Mouse (Mus musculus): ENCODE data around the gene Cyp46a1.
A peak's percentile ranks its signal among the peaks of the same experiment; 100 is the strongest.

The Cyp46a1 gene

DNA sequence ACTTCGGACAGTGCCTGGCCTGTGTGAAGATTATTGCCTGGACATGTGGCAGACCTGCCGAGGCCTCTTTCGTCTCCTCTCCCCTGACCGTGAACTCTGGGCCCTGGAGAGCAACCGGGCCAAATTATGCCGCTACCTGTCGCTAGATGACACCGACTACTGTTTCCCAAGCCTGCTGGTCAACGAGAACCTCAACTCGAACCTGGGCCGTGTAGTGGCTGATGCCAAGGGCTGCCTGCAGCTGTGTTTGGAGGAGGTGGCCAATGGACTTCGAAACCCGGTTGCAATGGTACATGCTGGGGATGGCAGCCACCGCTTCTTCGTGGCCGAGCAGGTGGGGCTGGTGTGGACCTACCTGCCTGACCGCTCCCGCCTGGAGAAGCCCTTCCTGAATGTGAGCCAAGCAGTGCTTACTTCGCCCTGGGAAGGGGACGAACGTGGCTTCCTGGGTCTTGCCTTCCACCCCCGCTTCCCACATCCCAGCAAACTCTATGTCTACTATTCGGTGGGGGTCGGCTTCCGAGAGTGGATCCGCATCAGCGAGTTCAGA, 22.4 kb upstream of the Cyp46a1 start:
- no peak for DNase-seq (ENCODE audit: low spot score in 2 of 2)

DNA sequence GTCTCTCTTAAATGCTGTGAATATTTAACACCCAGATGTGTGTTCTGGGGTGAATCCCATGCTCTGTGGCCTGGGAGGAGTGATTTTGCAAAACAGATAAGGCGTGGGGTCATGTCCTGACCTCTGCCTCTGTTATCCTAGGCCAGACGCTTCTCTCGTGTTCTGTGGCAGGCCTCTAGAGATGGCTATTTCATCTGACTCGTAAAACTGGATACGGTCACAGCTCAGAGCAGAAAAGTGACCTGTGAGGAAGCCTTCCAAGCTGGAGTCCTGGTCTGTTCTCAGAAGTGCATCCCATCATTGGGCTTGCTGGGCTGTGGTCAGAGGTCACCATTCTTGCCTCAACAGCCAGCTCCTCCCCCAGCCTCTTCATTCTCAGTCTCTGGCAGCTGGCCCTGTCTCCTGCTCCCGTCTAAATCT, 21.7 kb upstream of the Cyp46a1 start:
- no peak for DNase-seq (ENCODE audit: low spot score in 2 of 2)

DNA sequence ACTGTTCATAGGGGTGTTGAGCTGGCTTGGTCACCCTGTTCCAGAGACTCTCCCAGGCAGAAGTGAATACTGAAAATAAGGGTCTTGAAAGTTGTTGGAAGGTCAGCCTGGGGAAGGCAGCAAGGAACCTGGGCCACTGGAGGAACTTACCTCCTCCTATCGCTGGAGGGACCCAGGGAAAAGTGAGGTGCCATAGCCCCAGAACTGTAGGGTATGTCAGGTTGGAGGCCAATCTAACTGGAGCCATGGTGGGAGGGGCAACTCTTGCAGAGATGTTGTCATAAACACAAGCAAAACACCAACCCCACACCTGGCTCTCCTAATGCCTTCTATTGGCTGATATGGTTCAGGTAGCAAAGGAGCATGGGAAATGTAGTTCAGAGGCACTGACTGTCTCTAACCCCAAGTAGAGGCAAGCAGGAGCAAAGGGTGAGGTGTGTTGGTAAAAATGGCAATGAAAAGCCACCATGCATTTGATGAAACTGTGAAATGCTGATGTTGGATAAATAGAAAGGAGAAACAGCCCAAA, 20.9 kb upstream of the Cyp46a1 start:
- no peak for DNase-seq (ENCODE audit: low spot score in 2 of 2)

DNA sequence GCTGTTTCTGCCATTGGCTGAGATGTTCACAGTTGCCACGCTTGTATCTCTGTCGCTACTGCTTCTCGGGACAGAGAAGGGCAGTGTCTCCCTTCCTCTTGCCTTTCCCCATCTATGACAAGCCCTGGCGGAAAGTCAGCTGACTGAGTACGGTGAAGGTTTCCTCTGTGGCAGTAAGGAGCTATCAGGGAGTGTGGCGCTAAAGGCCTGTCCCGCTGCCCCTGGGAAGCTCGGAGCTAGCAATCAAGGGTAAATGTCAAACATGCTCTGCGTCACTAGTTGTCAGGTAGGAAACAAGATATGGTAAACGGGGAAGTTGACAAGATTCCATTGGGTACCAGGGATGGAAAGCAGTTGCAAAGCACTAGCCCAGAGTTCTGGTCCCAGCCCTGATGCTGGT, 18.4 kb upstream of the Cyp46a1 start:
- no peak for DNase-seq (ENCODE audit: low spot score in 2 of 2)

DNA sequence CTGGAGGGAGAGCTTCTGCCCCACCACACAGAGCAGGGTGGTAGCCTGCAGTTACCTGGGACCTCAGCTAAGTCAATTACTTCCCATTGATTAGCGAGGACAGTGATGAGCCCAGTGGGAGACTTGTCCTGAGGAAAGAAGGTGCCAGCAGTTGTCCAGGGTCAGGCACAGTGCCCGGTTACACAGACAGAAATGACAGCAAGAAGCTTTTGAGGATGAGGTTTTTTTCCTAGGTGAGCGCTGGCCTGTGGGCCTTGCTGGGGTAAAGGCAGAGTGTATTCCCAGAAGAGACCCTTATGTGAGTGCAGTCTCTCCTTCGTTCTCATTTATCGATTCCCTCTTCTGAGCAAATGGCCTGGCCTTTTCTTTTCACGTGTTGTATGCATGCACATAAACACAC, 17.5 kb upstream of the Cyp46a1 start:
- DNase-seq (ENCODE audit: low spot score in 2 of 2), result no peak

DNA sequence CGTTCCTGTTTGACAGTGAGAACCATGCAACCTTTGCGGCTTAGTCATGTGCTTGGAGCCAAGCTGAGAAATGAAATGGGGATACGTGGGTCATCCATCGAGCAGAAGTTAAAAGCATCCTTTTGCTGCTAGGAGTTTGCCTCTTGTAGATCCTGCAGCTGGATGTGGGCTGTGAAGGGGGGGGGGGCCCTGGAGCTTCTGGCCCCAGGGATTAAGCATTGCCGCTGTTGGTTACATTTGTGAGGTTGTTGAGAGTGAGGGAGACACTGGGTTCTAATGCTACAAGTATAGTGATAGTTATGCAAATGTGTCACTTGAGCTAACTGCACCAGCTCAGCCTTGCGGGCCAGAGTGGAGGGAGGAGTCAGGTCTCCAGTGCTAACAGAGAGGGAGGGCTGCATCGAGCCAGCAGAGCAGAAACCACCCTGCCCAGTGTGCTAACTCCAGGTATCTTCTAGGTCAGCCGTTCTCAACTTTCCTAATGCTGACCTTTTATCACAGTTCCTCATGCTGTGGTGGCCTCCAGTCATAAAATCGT, 16.9 kb upstream of the Cyp46a1 start:
- DNase-seq (ENCODE audit: low spot score in 2 of 2), result no peak

DNA sequence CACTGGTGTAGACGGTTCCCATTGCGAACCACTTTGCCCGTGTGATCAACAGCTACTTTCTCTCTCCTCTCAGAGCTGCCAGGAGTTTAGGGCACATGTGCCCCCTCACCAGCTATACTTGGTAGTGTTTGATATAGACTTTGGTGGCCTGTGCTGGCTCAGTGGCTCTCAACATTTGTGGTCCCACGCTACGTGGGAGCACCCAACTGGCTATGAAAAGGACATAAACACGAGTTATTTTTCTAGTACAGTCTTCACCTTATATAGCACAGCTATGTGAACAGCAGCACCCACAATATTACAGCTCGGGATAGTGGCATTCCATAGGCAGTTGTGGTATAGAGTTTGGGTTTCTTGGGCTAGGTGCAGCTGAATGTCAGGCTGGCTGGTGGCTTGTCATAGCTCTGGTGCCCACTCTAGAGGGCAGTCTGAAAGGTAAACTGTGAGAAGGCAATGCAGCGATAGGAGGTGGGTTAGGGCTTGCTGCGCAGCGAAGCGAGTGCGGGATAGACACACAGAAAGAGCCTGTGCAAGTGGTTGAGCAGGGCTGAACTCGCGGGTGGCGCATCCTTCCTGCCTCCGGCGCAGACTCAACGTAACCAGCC, 16.3 kb upstream of the Cyp46a1 start:
- DNase-seq (ENCODE audit: low spot score in 2 of 2), result no peak

DNA sequence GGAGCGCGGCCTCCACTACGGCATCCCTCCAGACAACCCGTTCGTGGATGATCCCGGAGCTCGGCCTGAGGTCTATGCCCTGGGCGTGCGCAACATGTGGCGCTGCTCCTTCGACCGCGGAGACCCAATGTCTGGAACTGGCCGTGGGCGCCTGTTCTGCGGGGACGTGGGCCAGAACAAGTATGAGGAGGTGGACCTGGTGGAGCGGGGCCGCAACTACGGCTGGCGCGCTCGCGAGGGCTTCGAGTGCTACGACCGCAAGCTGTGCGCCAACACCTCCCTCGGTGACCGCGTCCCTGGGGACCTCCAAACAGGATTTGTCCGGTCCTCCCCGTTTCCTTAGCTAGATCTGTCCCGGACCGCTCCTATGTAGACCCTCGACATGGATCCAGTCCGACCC, 15.7 kb upstream of the Cyp46a1 start:
- DNase-seq (ENCODE audit: low spot score in 2 of 2), result no peak

DNA sequence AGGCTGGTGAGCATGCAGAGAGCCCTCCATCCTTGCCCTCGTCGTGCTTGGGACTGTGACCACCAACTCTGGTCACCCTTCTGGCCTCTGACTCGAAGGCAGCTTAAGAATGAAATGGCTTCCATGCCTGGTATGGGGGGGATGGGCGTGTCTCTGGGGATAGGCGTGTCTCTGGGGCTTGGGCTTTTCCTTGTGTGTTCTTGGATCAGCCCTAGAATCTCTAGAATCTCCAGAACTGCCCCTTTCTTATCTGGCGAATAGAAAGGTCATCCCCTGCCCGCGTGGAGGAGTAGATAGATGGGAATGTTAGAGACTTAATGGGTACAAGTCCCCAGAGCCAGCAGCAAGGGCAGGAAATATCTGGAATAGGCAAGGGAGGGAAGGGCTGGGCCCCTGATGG, 14.1 kb upstream of the Cyp46a1 start:
- no peak for DNase-seq (ENCODE audit: low spot score in 2 of 2)

DNA sequence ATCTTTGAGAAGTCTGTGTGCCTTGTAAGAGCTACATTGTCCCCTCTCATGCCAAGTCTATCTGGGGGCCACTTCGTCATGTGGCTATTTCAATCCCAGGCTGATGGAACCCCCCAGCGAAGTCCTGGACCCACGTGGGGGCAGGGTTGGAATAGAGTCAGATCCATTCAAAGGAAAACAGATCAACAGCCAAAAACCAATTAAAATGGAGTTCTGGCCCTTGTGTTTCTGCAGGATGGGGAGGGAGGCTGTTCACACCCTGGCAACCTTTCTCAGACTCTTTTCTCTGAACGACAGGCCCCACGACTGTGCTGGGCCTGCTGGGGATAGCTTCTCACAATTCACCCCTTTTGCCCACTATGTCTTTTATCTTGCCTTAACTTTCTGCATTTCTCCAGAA, 7.8 kb upstream of the Cyp46a1 start:
- no peak for DNase-seq (ENCODE audit: low spot score in 2 of 2)

DNA sequence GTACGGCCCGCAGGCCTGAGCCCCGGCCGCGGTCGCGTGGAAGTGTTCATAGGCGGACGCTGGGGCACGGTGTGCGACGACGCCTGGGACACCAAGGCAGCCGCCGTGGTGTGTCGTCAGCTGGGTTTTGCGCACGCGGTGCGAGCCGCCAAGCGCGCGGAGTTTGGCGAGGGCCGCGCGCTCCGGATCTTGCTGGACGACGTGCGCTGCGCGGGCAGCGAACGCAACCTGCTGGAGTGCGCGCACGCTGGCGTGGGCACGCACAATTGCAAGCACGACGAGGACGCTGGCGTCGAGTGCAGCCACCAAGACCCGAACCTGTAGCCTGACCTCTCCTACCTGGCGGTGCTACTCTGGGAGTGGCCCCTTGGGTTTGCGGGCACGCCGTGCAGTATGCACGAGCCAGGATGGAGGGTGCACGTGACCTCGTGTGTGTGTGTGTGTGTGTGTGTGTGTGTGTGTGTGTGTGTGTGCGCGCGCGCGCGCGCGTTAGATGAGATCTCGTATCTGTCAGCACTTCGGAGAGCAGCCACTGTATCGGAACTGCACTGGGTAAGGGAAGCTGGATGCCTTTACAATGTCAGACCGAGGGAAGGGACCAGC, 6.2 kb upstream of the Cyp46a1 start:
- no peak for DNase-seq (ENCODE audit: low spot score in 2 of 2)

DNA sequence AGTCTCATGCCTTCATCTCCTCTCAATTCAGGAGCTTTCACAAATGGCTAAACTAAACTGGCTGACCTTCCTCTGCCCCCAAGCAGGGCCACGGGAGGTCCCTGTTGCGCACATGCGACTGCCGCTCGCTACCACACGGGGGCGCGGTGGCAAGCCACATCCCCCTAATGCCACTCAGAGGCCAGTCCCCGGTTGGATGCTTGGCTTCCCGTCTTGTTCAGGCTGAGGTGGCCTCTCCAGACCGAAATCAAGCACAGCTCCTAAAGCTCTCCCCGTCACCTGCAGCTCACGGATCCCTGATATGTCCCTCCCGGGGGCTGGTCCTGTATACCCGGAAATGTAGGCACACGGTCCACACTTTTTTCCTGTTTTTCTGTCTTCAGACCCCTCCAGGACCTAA, 1.1 kb upstream of the Cyp46a1 start:
- peak; percentile 71 to 85 for DNase-seq (ENCODE audit: low spot score in 2 of 2)

DNA sequence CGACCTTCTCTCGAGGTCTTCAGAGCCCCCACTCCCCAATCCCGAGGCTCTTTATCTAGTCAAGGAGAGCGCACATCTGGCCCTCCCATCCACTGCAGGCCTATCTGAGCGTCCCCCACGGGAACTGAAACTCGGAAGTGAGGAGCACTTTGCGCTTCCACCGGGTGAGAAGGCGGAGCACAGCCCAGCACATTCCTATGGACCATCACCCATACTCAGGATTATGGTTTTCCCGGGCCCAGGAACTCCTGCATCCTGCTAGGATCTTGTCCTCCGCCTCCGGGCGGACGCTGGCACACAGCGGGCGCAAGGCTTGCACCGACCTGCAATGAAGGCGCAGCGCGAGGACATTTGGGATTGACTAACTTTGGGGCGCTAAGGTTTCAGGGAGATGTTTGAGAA, 699 bp upstream of the Cyp46a1 start:
- DNase-seq (ENCODE audit: low spot score in 2 of 2), result no peak

DNA sequence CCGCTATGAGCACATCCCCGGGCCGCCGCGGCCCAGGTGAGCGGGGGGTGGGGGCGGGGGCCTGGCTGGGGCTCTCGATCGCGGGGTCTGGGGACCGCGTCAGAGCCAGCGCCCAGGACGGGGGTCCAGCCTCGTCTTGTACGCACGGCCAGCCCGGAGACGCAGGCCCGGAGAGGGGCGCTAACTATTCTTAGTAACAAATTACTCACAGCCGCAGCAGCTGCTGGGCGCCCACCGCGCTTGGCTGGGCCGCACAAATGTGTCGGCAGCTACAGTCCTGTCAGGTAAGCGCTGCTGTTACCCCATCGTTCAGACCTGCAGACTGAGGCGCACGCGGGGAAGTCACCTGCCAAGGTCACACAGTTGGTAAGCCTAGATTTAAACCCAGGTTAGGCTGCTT, 348 bp downstream of the Cyp46a1 start:
- no peak for DNase-seq (ENCODE audit: low spot score in 2 of 2)

DNA sequence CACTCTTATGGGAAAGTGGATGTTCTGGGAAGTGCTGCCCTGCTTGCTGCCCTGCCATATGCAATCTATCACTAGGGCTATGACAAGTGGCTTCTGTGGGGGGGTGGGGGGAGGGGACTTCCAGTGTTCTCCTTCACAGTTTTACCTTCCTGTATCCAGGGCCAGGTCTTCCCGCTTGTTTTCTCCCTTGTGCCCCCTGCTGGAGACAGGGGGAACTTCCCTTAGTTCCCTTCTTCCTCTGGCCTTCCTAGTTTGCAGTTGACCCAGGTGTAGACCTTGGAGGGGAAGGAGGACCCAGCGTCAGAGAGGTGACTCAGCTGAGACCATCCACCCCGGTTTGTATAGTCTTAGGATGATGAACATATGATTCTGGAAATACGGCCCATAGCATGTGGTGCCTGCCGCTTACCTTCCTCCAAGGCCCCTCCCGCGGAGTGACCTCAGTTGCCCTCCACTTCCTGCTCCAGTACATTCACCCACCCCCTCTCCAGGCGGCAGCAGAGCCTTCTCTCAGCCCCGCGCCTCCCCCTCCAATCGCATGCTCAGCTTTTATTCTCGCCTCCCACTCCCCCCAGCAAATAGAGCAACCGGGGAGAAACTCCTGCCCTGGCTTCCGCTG, 4.5 kb downstream of the Cyp46a1 start:
- DNase-seq (ENCODE audit: low spot score in 2 of 2), result peak in 1 of 2 experiments; percentile 15

DNA sequence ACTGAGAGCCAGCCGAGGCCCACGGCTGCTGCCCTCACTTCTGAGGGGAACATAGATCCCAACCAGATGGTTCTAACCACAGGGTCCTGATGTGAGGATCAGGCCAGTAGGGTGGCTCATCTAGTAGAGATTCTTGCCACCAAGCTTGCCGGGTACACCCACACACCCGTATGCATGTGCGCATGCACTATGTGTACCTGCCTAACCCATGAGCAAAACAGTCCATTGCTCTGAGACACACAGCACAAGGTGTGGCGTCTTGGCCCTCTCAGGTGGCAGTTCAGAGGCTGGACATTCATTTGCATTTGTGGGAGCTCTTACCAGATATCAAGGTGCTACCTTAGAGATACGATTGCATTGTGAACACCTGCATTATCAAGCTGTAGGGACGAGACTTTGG, 14.0 kb downstream of the Cyp46a1 start:
- DNase-seq (ENCODE audit: low spot score in 2 of 2), result no peak

DNA sequence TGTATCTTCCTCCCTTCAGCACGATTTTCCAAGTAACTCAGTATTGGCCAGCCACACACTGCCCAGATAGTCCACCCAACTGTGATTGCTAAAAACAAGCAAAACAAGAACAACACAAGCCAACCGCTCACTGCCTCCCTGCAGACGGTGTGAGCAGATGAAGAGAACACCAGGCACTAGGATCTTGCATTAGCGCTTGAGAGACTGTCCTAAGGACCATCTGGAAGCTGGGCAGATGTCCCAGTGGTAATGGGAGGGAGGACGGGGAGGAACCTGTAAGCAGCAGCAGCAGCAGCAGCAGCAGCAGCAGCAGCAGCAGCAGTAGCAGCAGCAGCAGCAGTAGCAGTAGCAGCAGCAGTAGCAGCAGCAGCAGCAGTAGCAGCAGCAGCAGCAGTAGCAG, 14.8 kb downstream of the Cyp46a1 start:
- no peak for DNase-seq (ENCODE audit: low spot score in 2 of 2)

DNA sequence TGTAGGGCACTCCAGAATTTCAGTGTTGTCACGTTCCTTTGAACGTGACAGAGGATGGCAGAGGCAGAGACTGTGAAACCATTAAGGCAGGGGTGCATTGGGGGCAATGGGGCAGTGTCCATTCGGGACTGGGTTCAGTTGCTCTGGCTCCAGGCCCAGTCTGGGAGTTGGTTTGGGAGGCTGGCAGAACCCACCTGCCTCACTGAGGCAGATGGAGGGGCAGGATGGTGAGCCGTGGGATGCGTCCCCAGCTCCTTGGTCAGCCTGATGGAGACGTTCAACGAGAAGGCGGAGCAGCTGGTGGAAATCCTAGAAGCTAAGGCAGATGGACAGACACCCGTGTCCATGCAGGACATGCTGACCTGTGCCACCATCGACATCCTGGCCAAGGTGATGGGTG, 16.8 kb downstream of the Cyp46a1 start:
- DNase-seq (ENCODE audit: low spot score in 2 of 2), result no peak

DNA sequence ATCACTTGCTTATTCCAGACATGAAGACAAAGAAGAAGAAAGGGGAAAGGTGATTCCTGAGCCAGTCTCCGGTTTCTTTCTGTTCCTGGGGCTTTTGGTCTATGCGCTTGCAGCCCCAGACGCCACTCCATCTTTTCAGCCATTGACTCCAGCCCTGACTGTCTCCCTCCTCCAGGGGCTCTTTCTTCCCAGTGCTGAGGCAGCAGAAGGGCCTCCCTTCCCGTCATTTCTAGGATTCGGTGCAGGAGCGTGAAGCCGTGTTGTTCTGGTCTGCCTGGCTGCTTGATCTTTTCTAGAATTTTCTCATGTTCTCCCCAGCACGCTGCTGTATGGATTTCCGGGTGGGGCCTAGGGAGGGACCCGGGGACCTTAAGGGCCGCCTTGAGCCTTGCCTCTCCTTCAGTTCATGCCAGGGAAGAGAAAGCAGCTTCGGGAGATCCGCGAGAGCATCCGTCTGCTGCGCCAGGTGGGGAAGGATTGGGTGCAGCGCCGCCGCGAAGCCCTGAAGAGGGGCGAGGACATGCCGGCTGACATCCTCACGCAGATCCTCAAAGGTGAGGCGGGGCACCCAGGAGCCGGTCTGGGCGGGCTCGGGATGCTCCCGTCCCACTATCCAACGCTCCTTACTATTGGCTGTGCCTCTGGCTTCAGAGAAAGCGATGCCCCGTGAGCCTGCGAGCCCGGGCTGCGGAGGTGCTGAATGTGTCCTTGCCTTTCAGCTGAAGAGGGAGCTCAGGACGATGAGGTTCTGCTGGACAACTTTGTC, 18.4 kb downstream of the Cyp46a1 start:
- no peak for DNase-seq (ENCODE audit: low spot score in 2 of 2)

DNA sequence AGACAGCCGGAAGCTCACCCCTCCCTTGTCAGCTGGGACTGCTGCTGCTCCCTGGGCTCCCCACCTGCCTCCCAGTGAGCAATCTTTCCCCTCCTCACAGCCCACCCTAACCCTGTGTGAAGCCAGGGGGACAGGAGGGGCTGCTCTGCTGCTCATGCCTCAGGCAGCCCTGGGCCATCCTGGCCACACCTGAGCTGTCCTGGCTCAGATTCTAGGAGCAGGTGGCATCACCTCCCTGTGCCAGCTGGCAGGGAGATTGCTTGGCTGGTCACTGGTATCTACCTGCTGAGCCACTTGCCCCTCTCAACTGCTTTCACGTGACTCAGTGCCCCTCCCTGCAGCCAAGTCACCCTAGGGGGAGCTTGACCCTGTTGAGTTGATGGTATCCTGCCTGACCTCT, 20.1 kb downstream of the Cyp46a1 start:
- no peak for DNase-seq (ENCODE audit: low spot score in 2 of 2)

DNA sequence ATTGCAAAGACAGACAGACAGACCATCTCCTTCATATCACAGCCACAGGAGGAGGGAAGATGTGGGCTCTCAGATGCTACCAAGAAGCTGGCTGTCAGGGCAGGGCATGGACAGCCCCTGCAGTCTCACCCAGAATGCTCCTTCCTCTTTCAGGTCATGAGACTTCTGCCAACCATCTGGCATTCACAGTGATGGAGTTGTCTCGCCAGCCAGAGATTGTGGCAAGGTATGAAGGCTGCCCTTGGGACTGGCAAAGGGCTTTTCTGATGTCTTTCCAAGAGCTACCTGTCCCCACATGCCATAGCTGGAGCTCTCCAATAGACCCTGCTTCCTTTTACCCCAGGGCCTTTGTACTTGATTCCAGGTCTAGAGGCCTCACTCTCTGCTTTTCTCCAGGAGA, 21.1 kb downstream of the Cyp46a1 start:
- DNase-seq (ENCODE audit: low spot score in 2 of 2), result no peak

DNA sequence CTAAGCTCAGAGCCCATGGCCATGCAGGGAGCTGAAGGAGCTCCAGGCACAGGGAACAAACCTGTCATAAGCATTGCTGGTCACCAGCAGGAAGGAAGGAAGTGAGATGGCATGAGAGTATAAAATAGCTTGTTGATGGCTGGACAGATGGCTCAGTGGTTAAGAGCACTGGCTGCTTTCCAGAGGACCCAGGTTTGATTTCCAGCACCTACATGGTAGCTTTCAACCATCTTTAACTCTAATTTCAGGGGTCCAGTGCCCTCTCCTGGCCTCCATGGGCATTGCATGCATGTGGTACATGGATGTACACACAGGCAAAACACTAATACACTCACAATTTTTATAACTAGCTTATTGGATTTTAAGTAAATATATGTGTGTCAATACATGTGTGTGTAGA, 21.8 kb downstream of the Cyp46a1 start:
- no peak for DNase-seq (ENCODE audit: low spot score in 2 of 2)

Measured in urinary bladder, postnatal 36 days (tissue).